Mouse (Mus musculus) heart, embryonic 14.5 days (tissue): ENCODE results near the gene Rpn1. TPM values are rescaled to one million over a fixed set of nuclear protein-coding genes. Genes with fewer than 3 reads are reported as not detected.

ENCODE experiments used
- ATAC-seq: fragments of 200-750 bp; cut with Nextera tagmentation; 2 replicates; pipeline ENCODE4 v1.8.0; 2017; ENCODE audit warnings: low read depth, moderate TSS enrichment; ENCODE audit not compliant: insufficient number of reproducible peaks, insufficient read depth, low FRiP score
- H3K27ac ChIP-seq, 2 experiments: fragments of 200-500 bp in 1 of 2; fragments of 300-500 bp in 1 of 2; sonication (generic) in 1 of 2; replicated peaks in 1 of 2; 2 replicates each; pipeline ENCODE4 v1.5.1; 2012 to 2014; ENCODE audit warnings: low read depth in 2 of 2, low read length in 2 of 2, control low read depth in 1 of 2, mild to moderate bottlenecking in 1 of 2, mixed read lengths in 1 of 2; ENCODE audit not compliant: control insufficient read depth in 1 of 2, insufficient read depth in 1 of 2
- H3K27me3 ChIP-seq: fragments of 300-500 bp; sonication (generic); 2 replicates; pipeline ENCODE4 v1.6.1; 2014; ENCODE audit warnings: mild to moderate bottlenecking, low read length, control low read depth; ENCODE audit not compliant: control insufficient read depth, insufficient read depth
- H3K36me3 ChIP-seq: fragments of 300-500 bp; sonication (generic); 2 replicates; pipeline ENCODE4 v1.6.1; 2014; ENCODE audit warnings: mild to moderate bottlenecking, control low read depth, low read length, mixed read lengths; ENCODE audit not compliant: control insufficient read depth, insufficient read depth
- H3K4me1 ChIP-seq, 2 experiments: fragments of 200-500 bp in 1 of 2; fragments of 300-500 bp in 1 of 2; sonication (generic) in 1 of 2; 2 replicates each; pipeline ENCODE4 v1.6.1; 2012 to 2014; ENCODE audit warnings: low read length in 2 of 2, control low read depth in 1 of 2, mixed read lengths in 1 of 2; ENCODE audit not compliant: control insufficient read depth in 2 of 2, insufficient read depth in 2 of 2
- H3K4me2 ChIP-seq: fragments of 300-500 bp; sonication (generic); 2 replicates; pipeline ENCODE4 v1.6.1; 2014; ENCODE audit warnings: mild to moderate bottlenecking, low read length
- H3K4me3 ChIP-seq, 2 experiments: fragments of 200-500 bp in 1 of 2; fragments of 300-500 bp in 1 of 2; sonication (generic) in 1 of 2; 2 replicates each; pipeline ENCODE4 v1.5.1; 2012 to 2014; ENCODE audit warnings: low read length in 2 of 2, mild to moderate bottlenecking in 2 of 2, control low read depth in 1 of 2, low read depth in 1 of 2, moderate library complexity in 1 of 2; ENCODE audit not compliant: control insufficient read depth in 1 of 2, insufficient read depth in 1 of 2
- H3K9ac ChIP-seq: fragments of 300-500 bp; sonication (generic); 2 replicates; pipeline ENCODE4 v1.6.1; 2014; ENCODE audit warnings: mild to moderate bottlenecking, low read length
- H3K9me3 ChIP-seq: fragments of 300-500 bp; sonication (generic); 2 replicates; pipeline ENCODE4 v1.6.1; 2016; ENCODE audit warnings: low read length, control low read depth; ENCODE audit not compliant: control insufficient read depth
- WGBS: fragments of 180-500 bp; shearing (Covaris S2); extraction: QIAGEN DNeasy Blood & Tissue Kit; methylation state at CpG from one replicate; pipeline ENCODE4 v1.1.7; 2014; 5-methylcytosine and 5-hydroxymethylcytosine counted together
- polyA plus RNA-seq: library from polyadenylated mRNA; unstranded; fragments of >200 nt; fragmentation: Nextera tagmentation; extraction: Ambion mirVana; gene quantifications from 2 replicates; pipeline ENCODE4 v1.2.1, GENCODE M21; 2014

Gene Rpn1
- polyA plus RNA-seq, 1 experiment from 2014 or later: 180 TPM

- H3K9ac ChIP-seq: no peak overlapping the region
- ATAC-seq: no peak
- H3K27me3 ChIP-seq: no peaks in the 10 kb centered on the region
- H3K36me3 ChIP-seq: no peaks in the 10 kb centered on the region
- H3K4me1 ChIP-seq: peaks cover 0 to 4% of the 10 kb centered on the region in 2 experiments; a peak in 1 of 4 replicates
- H3K4me2 ChIP-seq: no peak overlapping the region
- H3K27ac ChIP-seq: no peak overlapping the region
- H3K4me3 ChIP-seq: no peak overlapping the region
- WGBS: 52% methylated on average over 3 of the region's 3 CpGs
- no peaks in the 10 kb centered on the region for H3K9me3 ChIP-seq
Observed at GRCm38 (mm10) chr6:88067722-88068121, 16.6 kb upstream of the Rpn1 start.

DNA sequence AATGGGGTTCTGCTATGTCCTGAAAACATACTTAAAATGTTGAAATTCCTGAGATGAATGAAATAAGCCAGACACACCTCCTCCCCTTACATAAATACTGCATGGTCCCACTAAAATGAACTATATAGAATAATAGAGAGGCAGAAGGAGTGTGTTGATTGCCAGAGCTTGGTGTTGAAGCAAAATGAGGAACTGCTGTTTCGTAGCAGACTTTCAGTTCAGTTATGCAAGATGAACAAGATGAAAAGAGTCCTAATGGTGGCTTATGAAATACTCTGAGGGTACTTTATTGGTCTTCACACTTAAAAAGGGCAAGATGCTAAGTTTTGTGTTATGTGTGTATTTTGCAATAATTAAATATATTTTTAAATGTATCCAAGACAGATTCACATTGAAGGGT, 15.5 kb upstream of the Rpn1 start:
- Histone ChIP-seq H3K27me3 (no peaks in the 10 kb centered on the region), H3K27ac (no peak overlapping the region), H3K36me3 (no peaks in the 10 kb centered on the region), H3K4me1 (peaks cover 0 to 4% of the 10 kb centered on the region in 2 experiments; a peak in 1 of 4 replicates), H3K4me2 (no peak overlapping the region), H3K4me3 (no peak overlapping the region), H3K9ac (no peak overlapping the region), H3K9me3 (no peaks in the 10 kb centered on the region)
- ATAC-seq: no peak
- 72% methylated on average over 1 of the region's 1 CpGs for WGBS

GRCm38 (mm10) chr6:88070468-88070867, 13.8 kb upstream of the Rpn1 start:
- 56% methylated on average over 6 of the region's 6 CpGs for WGBS
- no peak for ATAC-seq
- no peak overlapping the region for H3K4me2 ChIP-seq

DNA sequence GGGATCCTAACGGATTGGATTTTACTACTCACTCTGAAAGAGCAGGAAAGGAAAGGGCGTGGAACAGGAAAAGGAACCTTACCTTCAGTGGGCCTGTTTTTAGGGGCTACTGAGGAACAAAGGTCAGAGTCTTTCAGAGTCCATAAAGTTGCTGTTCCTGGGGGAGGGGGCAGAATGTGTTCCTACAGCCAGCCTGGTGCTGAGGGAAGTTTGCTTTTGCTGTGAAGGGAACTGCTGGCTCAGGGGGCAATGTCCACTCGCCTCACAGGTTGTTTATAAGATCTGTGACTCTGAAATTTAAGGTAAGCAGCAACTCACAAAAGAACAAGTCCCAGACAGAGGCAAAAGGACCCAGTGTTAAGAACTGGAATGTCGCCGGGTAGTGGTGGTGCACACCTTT, 13.1 kb upstream of the Rpn1 start:
- Histone ChIP-seq H3K27ac (no peak overlapping the region), H3K36me3 (no peaks in the 10 kb centered on the region), H3K4me3 (no peak overlapping the region), H3K4me1 (peaks cover 3 to 8% of the 10 kb centered on the region in 2 experiments; a peak in 1 of 4 replicates), H3K27me3 (no peaks in the 10 kb centered on the region), H3K4me2 (no peak overlapping the region), H3K9ac (no peak overlapping the region), H3K9me3 (no peaks in the 10 kb centered on the region)
- no peak for ATAC-seq
- WGBS: 78% methylated on average over 5 of the region's 5 CpGs

More at GRCm38 (mm10) chr6:88070468-88070867, 13.8 kb upstream of the Rpn1 start:
- Histone ChIP-seq H3K4me1 (peaks cover 3 to 5% of the 10 kb centered on the region in 2 experiments; a peak in 1 of 4 replicates), H3K27ac (no peak overlapping the region), H3K36me3 (no peaks in the 10 kb centered on the region), H3K9ac (no peak overlapping the region), H3K9me3 (no peaks in the 10 kb centered on the region), H3K4me3 (no peak overlapping the region), H3K27me3 (no peaks in the 10 kb centered on the region)

DNA sequence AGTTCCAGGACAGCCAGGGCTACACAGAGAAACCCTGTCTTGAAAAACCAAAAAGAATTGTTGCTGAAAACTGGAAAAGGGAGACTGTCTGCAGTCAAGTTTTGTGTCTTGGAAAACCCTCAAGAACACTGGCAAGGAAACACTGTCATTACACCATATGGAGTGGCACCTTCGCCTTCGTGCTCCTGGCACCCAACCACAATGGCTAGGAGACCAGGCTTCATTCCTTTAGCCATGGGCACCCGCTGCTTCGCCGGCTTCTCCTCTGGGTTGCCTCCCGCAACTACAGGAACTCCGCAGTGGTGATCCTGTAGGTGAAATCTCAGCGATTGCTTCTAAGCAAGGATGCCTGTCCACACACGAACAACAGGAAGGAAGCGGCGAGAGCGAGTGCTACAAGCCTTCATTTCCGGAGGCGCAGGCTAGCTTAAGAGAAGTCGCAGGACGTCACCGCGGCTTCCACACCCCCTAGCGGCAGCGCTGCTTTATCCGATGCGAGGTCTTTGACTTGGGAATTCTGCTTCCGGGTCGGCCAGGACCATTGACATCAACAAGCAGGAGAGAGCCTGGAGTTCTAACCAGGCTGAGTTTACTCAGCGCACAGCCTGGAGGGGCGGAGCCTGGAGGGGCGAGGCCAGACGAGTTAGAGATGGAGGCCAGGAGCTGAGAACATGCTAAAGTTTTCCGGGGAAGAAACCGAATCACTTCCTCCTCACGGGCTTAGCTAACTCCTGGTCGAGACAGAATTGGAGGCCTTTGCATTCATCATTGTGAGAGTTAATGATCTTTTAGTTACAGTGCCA, 9.3 kb upstream of the Rpn1 start:
- 5% methylated on average over 32 of the region's 32 CpGs for WGBS
- H3K27me3 ChIP-seq: peaks cover 7% of the 10 kb centered on the region; the same call in 1 of the 2 replicates
- H3K4me2 ChIP-seq: peak overlapping the region; percentile 84
- ATAC-seq: peak; percentile 96
- peak overlapping the region; percentile 57 to 82 for H3K27ac ChIP-seq
- H3K36me3 ChIP-seq: no peaks in the 10 kb centered on the region
- H3K9ac ChIP-seq: peak overlapping the region; percentile 71
- no peaks in the 10 kb centered on the region for H3K9me3 ChIP-seq
- H3K4me3 ChIP-seq: peak overlapping the region; percentile 43 to 48
- H3K4me1 ChIP-seq: peaks cover 3 to 8% of the 10 kb centered on the region in 2 experiments; a peak in 1 of 4 replicates

DNA sequence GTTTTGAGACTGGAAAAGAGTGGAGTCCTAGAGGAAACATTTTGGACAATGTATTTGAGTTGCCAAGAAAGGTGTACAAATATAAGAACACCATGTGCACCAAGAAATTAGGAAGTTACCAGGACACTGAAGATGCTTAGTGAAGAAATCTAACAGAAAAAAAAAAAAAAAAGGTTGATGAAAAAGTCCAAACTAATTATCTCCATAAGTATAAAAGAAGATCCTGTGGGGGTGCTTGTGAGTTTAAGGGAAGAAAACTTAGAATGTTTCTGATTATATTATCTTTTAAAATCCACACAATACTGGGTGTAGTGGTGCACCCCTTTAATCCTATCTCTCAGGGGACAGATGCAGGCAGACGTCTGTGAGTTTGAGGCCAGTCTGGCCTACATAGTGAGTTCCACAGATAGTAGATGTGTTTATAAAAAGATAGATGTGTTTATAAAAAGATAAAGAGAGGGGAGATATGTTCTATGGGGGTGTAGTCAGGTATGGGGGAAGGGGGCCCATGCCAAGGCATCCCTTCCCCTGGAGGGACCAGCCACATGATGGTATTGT, 8.2 kb upstream of the Rpn1 start:
- Histone ChIP-seq H3K4me1 (peaks cover 3 to 8% of the 10 kb centered on the region in 2 experiments; a peak in 1 of 4 replicates), H3K9ac (no peak overlapping the region), H3K27me3 (peaks cover 13% of the 10 kb centered on the region; the same call in 1 of the 2 replicates), H3K27ac (no peak overlapping the region), H3K4me3 (no peak overlapping the region), H3K36me3 (no peaks in the 10 kb centered on the region), H3K9me3 (no peaks in the 10 kb centered on the region), H3K4me2 (peak overlapping the region; percentile 84; the same call in 1 of the 2 replicates)
- ATAC-seq: no peak
- WGBS: 55% methylated on average over 1 of the region's 1 CpGs

GRCm38 (mm10) chr6:88083095-88083494, 1.2 kb upstream of the Rpn1 start:
- no peak overlapping the region for H3K9ac ChIP-seq
- H3K27me3 ChIP-seq: peaks cover 13% of the 10 kb centered on the region; the same call in 1 of the 2 replicates
- H3K9me3 ChIP-seq: no peaks in the 10 kb centered on the region
- peaks cover 2% of the 10 kb centered on the region for H3K36me3 ChIP-seq
- peaks cover 2 to 18% of the 10 kb centered on the region in 2 experiments for H3K4me1 ChIP-seq
- ATAC-seq: no peak
- H3K27ac ChIP-seq: no peak overlapping the region
- no peak overlapping the region for H3K4me2 ChIP-seq
- no peak overlapping the region for H3K4me3 ChIP-seq
- 82% methylated on average over 7 of the region's 7 CpGs for WGBS
